8 mouse cellular contexts compared by ENCODE assay signal in genomic region chr9:107338172-107338883, GRCm38 (mm10). TPM values are rescaled to one million over a fixed set of nuclear protein-coding genes. Genes with fewer than 3 reads are reported as not detected.
DNase-seq lines count a peak whose midpoint lies in the region; ATAC-seq and TF ChIP-seq lines count a peak whose summit lies in the region.

TSS of gene Hemk1 (minus strand) at chr9:107338350.

- peak; percentile 86 for DNase-seq in MEL-GATA-1-ER (ENCODE audit: extremely low read depth, low read depth)
- DNase-seq in cerebellum, adult 11-12 months, result peak; percentile 76
- peak; percentile 93 for DNase-seq in forebrain, postnatal 0 days
- DNase-seq in heart, postnatal 36 days, result peak; percentile 74 to 78
- peak; percentile 75 to 77 for DNase-seq in layer of hippocampus, adult 2 months (ENCODE audit: low spot score in 2 of 2)
- peak; percentile 90 for DNase-seq in lung, embryonic 14.5 days
- DNase-seq in testis, postnatal 14 days (ENCODE audit: low spot score), result peak; percentile 85

- intact Hi-C loops in heart, postnatal 36 days (cut with DNase I), result loop anchor here (5.0 kb wide), 3 partner anchors 91 to 651 kb away; partner anchors contain the start of gene Tex264

- H3K9ac ChIP-seq in forebrain, postnatal 0 days, result peak within 1 kb of the TSS; percentile 79
- peak within 1 kb of the TSS; percentile 69 for H3K9ac ChIP-seq in lung, embryonic 14.5 days

- ATAC-seq in forebrain, postnatal 0 days, result peak; percentile 89
- ATAC-seq in lung, embryonic 14.5 days (ENCODE audit: insufficient read depth), result peak; percentile 76
- ATAC-seq in neutrophil, adult 5-6 weeks (ENCODE audit: extremely low read depth, insufficient number of reproducible peaks, low FRiP score, poor library complexity, severe bottlenecking), result peak; percentile 81

- no peak; the same call in 1 of the 2 replicates for TF ChIP-seq CTCF in forebrain, postnatal 0 days (IDR thresholded peaks at IDR 0.05; ENCODE audit: low read depth)
- TF ChIP-seq CTCF in layer of hippocampus, adult 2 months (conservative IDR thresholded peaks at IDR 0.05), result no peak
- no peak for TF ChIP-seq CTCF in lung, embryonic 14.5 days (IDR thresholded peaks at IDR 0.05; ENCODE audit: low read depth)

- no peaks in the 10 kb centered on the region for H3K9me3 ChIP-seq in forebrain, postnatal 0 days (ENCODE audit: low read length)
- H3K9me3 ChIP-seq in lung, embryonic 14.5 days (ENCODE audit: low read depth, low read length), result no peaks in the 10 kb centered on the region

- H3K4me1 ChIP-seq in forebrain, postnatal 0 days (ENCODE audit: insufficient read depth), result peaks cover 10% of the 10 kb centered on the region
- peaks cover 10% of the 10 kb centered on the region for H3K4me1 ChIP-seq in lung, embryonic 14.5 days (ENCODE audit: insufficient read depth)

- H3K4me3 ChIP-seq in forebrain, postnatal 0 days (ENCODE audit: low read depth, low read length), result peak within 1 kb of the TSS; percentile 67
- peak within 1 kb of the TSS; percentile 69 for H3K4me3 ChIP-seq in layer of hippocampus, adult 2 months
- H3K4me3 ChIP-seq in lung, embryonic 14.5 days (ENCODE audit: low read depth, low read length), result peak within 1 kb of the TSS; percentile 52

- peak within 1 kb of the TSS; percentile 73 for H3K27ac ChIP-seq in forebrain, postnatal 0 days (ENCODE audit: low read depth, low read length)
- peak within 1 kb of the TSS; percentile 97 for H3K27ac ChIP-seq in layer of hippocampus, adult 2 months
- H3K27ac ChIP-seq in lung, embryonic 14.5 days (ENCODE audit: low read depth), result no peak within 1 kb of the TSS

- peak within 1 kb of the TSS; percentile 94 for H3K4me2 ChIP-seq in forebrain, postnatal 0 days (ENCODE audit: low read depth)
- peak within 1 kb of the TSS; percentile 90 for H3K4me2 ChIP-seq in lung, embryonic 14.5 days

- H3K27me3 ChIP-seq in forebrain, postnatal 0 days (ENCODE audit: insufficient read depth, low read length), result no peaks in the 10 kb centered on the region
- H3K27me3 ChIP-seq in lung, embryonic 14.5 days (ENCODE audit: insufficient read depth, low read length), result no peaks in the 10 kb centered on the region

- WGBS in forebrain, postnatal 0 days, result 3% methylated on average over 30 of the region's 30 CpGs
- WGBS in lung, embryonic 14.5 days, result 3% methylated on average over 30 of the region's 30 CpGs

- H3K36me3 ChIP-seq in forebrain, postnatal 0 days (ENCODE audit: insufficient read depth), result no peaks in the 10 kb centered on the region
- H3K36me3 ChIP-seq in lung, embryonic 14.5 days (ENCODE audit: insufficient read depth), result no peaks in the 10 kb centered on the region

RNA-seq across cellular contexts. Expression of gene Hemk1, which starts in this region (rescaled TPM):
- 14.1 and 14.2 TPM in 2 replicates for total RNA-seq in forebrain, postnatal 0 days (2014; rRNA removed)
- 12.9 and 13.4 TPM in 2 replicates for polyA plus RNA-seq in forebrain, postnatal 0 days (2015; fragmentation: Nextera tagmentation; extraction: Ambion mirVana)
- total RNA-seq in heart, postnatal 36 days (2021), result 10 to 100 TPM; 22.3 to 22.6 TPM
- 10 to 100 TPM; 15.9 to 21.4 TPM for total RNA-seq in layer of hippocampus, adult 2 months (2021)
- polyA plus RNA-seq in lung, embryonic 14.5 days (2014; fragmentation: Nextera tagmentation; extraction: Ambion mirVana), result 9.8 and 11.3 TPM in 2 replicates
- 9.7 and 12.6 TPM in 2 replicates for total RNA-seq in neutrophil, adult 5-6 weeks (2017)
